Mouse (Mus musculus): Measurements from ENCODE around the gene Pcolce2.

Gene Pcolce2

DNA sequence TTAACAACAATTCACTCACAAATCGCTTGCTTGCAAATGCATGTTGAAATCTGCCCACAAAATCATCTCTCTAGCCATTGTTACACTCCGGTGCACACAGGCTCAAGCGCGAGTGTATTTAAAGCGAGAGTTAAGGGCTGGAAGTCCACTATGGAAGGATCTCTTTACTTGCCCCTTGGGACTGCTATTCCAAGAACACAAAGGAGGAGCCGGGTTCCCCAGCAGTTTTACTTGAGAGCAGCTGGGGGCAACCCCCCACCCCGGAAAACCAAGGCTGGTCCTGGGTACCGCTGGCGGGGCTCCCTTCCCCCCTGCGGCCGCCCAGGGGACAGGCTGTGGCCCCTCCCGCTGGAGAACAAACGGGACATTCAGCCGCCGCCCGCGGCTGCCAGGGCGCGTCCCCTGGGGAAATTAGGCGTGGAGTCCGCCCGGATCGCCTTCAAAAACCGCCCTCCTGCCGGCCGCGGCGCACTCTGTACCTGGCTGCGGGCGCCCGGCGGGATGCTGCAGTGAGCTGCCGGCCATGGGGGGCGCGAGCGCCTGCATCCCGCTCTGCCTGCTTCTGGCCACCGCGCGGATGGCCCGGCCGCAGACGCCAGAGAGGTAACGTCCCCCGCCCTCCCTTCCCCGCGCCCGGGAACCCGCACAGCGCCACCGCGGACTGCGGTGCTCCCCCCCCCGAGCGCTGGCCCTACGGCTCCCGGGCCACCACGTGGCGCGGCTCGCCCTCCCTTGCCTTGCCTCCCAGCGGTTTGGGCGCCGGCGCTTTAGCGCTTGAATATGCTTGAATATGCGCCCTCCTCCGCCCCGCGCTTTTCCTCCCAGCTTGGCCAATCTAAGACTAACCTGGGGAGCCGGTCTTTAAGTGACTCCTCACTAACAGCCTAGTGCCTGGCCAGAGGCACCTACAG lies at the start of gene Pcolce2:
Gene Pcolce2, plus strand, starts transcription at position 331 of the 911 bp plus-strand sequence.
- DNase-seq = peak; percentile 20

DNA sequence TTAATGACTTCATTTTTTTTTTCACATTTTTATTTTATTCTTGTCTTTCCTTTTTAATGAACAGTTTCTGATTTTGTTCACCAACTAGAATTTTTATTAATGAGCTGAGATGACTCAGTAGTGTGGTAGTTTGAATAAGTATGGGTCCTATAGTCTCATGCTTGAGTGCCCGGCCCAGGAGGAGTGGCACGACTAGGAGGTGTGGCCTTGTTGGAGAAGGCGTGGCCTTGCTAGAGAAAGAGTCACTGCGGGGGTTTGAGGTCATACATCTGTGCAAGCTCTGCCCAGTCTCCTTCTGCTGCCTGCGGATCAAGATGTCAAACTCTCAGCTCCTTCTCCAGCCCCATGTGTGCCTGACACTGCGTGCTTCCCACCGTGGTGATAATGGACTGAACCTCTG lies 49.3 kb upstream of the Pcolce2 start:
- no peak for DNase-seq

DNA sequence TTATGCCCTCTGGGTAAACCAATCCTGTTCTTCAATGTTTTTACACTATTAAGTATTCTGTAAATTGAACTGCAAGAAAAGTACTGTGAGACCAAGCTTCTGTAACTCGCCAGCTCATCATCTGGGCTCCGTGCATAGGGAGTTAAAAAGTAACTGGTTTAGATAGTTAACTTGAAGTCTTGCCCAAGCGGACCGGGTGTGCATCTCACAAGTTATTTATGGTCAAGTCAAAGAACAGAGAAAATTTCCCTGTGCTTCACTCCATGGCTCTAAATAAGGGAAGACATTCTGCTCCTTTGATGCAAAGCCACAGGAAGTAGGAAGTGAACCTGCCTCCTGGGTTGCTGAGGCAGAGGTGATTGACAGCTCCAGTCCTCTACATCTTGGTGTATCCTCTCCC lies 43.1 kb upstream of the Pcolce2 start:
- no peak for DNase-seq

GRCm38 (mm10) chr9:95597466-95598178 lies 39.8 kb upstream of the Pcolce2 start:
- no peak for DNase-seq

GRCm38 (mm10) chr9:95598179-95598721 lies 39.2 kb upstream of the Pcolce2 start:
- DNase-seq = no peak

GRCm38 (mm10) chr9:95599399-95599798 lies 38.0 kb upstream of the Pcolce2 start:
- no peak for DNase-seq

- no peak for DNase-seq
Measured at GRCm38 (mm10) chr9:95602849-95603248, 34.6 kb upstream of the Pcolce2 start.

- DNase-seq = no peak
Measured at GRCm38 (mm10) chr9:95603316-95603715, 34.1 kb upstream of the Pcolce2 start.

DNA sequence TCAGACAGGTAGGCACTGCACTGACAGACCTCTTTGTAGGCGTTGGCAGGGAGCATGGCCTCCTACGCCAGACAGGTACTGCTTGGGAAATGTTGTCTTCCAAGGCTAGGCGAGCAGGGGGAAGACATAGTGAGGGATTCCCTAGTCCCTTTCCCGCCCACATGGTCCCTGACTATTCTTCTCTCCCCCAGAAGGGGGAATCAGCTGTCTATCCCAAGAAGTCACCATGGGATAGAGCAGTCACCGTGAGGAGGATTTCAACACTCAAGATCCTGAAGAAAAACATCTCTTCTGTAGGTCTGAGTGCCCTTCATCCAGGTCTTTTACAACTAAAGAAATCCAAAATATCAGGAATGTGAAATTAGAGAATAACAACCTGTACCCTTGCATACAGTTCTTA lies 30.2 kb upstream of the Pcolce2 start:
- DNase-seq = peak; percentile 13

DNA sequence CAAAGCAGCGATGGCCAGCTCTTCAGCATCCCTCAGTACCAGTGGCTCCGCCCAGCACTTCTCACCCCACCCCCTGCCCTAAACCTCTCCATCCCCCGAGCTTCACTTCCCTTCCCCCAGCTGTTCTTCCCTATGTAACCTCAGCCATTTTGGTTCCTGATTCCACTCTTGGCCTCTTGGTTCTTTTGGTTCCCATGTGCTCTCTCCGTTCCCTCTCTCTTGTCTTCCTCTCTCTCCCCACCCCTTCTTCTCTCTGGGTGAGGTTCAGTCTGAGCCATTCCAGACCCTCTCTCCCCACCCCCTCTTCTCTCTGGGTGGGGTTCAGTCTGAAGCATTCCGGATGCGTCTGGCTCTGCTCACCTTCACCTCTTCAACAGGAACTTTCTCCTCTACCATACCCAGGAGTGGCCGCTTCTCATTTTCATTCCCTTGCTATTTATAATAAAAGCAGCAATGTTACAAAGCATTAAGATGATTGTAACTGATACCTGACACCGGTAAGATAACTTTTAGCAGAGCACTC lies 25.1 kb upstream of the Pcolce2 start:
- DNase-seq = no peak

DNA sequence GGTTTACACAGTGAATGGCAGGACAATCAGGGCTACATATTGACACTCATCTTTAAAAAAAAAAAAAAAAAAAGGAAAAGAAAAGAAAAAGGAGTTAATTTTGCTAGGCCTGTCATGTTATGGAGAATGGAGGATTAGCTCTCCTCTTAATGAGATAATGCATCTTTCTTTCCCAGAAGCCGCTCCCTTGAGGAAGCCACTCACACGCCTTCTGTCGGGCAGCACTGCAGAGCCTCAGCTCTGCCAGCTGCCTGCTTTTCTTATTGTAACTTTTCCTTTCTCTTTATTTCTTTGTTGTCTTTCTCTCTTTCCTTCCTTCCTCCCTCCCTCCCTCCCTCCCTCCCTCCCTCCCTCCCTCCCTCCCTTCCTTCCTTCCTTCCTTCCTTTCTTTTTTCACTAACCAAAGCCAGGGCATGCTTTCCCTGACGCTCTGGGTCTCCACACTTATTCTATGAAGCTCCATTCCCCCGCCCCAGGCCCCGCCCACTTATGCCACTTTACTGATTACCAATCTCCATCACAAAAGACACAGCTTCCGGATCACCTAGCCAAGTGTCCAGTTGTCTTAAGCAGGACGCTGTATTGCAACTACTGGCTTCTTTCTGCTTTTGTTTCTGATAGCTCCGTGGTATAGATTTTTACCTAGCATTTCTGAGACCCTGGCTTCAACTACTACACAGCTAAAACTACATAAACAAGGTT lies 23.8 kb upstream of the Pcolce2 start:
- peak; percentile 8 for DNase-seq

GRCm38 (mm10) chr9:95614861-95615615 lies 22.4 kb upstream of the Pcolce2 start:
- DNase-seq = peak; percentile 53

DNA sequence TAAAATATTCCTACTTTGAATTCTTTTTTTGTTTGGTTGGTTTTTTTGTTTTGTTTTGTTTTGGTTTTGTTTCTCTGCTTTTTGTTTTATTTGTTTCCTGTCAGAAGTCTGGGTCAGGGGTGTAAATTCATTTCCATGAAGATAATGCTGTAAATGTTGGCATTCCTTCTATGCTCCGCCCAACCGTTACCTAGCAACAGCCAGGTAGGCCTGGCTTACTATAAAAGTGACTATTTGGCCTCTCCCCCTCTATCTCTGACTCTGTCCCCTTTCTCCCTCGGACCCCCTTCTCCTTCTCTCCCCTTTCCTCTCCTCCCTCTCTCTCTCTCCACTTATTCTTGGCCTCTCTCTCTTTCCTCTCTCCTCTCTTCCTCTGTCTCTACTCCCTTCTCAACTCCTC lies 21.4 kb upstream of the Pcolce2 start:
- DNase-seq = no peak

- DNase-seq = peak; percentile 65
Measured at GRCm38 (mm10) chr9:95618572-95618971, 18.8 kb upstream of the Pcolce2 start.

- DNase-seq = no peak
Measured at GRCm38 (mm10) chr9:95624072-95624471, 13.3 kb upstream of the Pcolce2 start.

- DNase-seq = no peak
Measured at GRCm38 (mm10) chr9:95628439-95628948, 8.9 kb upstream of the Pcolce2 start.

GRCm38 (mm10) chr9:95629561-95629960 lies 7.8 kb upstream of the Pcolce2 start:
- DNase-seq = peak; percentile 53

- no peak for DNase-seq
Measured at GRCm38 (mm10) chr9:95636395-95636794, 1.0 kb upstream of the Pcolce2 start.

- peak; percentile 48 for DNase-seq
Measured at GRCm38 (mm10) chr9:95639919-95640318, 2.5 kb downstream of the Pcolce2 start.

DNA sequence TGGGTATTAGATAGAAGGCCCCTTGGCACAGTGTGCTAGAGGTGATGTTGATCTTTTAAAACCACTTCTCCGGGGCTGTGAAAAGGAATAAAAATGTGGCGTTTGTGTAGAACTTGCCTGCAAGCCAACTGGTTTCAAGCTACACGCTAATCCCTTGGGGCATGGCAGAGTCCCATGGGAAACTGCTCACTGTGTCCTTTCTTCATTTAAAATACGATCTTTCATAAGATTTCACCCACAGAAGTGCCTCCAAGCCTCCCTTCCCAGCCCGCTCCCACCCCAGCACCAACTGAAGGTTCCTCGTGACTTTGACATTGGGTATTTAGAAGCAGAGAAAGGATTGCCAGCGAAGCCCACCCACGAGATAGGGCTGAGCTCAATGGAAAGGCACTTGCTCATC lies 8.5 kb downstream of the Pcolce2 start:
- DNase-seq = no peak

- DNase-seq = no peak
Measured at GRCm38 (mm10) chr9:95653363-95653762, 16.0 kb downstream of the Pcolce2 start.

DNA sequence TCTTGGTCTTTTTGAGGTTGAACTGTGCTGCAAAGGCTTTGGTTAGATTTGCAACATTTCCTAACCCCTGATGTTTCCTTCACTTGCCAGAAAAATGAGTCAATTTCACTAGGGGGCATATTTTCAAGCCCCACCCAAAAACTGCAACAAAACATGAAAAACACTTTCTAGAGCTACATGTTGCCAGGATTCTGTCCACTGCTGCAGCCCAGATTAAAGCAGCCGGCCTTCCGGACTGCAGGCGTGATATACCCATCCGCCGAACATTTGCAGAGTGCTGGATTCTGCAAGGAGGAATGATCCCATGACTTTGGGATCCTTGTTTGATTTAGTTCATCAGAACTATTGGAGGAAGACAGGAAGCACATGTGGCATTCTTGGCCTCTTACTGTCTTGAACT lies 17.0 kb downstream of the Pcolce2 start:
- peak; percentile 29 for DNase-seq
